Mouse (Mus musculus): Measurements from ENCODE around the gene Gm5615. TPM values are rescaled to one million over a fixed set of nuclear protein-coding genes. Genes with fewer than 3 reads are reported as not detected.

Gm5615 gene
- not detected in 2 replicates for polyA plus RNA-seq (2015; fragmentation: Nextera tagmentation; extraction: Ambion mirVana)

GRCm38 (mm10) chr9:36541863-36542262 lies at the start of gene Gm5615:
Gene Gm5615 (minus strand): TSS chr9:36541963.
- Histone ChIP-seq H3K9ac (no peak within 1 kb of the TSS), H3K4me3 (no peak within 1 kb of the TSS), H3K27me3 (replicated peaks) (no peaks in the 10 kb centered on the region), H3K9me3 (no peaks in the 10 kb centered on the region; the same call in 1 of the 2 replicates), H3K36me3 (replicated peaks) (no peaks in the 10 kb centered on the region), H3K4me2 (no peak within 1 kb of the TSS), H3K27ac (no peak within 1 kb of the TSS), H3K4me1 (no peaks in the 10 kb centered on the region)
- ATAC-seq (replicated peaks) = no peak
- WGBS = 88% methylated on average over 2 of the region's 2 CpGs

DNA sequence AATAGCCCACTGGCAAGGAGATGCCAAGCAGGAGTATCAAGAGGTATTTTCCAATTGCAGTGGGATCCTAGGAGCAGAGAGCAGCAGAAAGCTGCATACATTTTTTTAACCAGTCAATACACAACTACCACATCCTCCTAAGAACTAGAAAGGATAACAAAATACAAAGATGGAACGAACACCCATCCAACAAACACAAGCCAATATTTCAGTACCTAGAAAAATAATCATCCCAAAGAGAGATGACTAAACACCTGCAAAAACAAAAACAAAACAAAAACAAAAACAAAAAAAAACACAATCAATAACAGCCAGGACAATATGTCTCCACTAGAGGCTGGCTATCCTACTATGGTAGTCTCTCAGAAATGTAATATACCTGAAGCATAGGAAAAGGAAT lies 40.8 kb upstream of the Gm5615 start, which contains the start of gene Gm17689:
Gm17689 (minus strand) TSS at position 101 of the 400 bp plus-strand sequence.
- H3K4me1 ChIP-seq = no peaks in the 10 kb centered on the region
- no peak for ATAC-seq (replicated peaks)
- peaks cover 7% of the 10 kb centered on the region; the same call in 1 of the 2 replicates for H3K9me3 ChIP-seq
- H3K27me3 ChIP-seq (replicated peaks) = no peaks in the 10 kb centered on the region
- H3K4me2 ChIP-seq = no peak within 1 kb of the TSS
- H3K4me3 ChIP-seq = no peak within 1 kb of the TSS
- H3K27ac ChIP-seq = no peak within 1 kb of the TSS
- 63% methylated on average over 1 of the region's 1 CpGs for WGBS
- H3K9ac ChIP-seq = no peak within 1 kb of the TSS
- H3K36me3 ChIP-seq (replicated peaks) = no peaks in the 10 kb centered on the region

DNA sequence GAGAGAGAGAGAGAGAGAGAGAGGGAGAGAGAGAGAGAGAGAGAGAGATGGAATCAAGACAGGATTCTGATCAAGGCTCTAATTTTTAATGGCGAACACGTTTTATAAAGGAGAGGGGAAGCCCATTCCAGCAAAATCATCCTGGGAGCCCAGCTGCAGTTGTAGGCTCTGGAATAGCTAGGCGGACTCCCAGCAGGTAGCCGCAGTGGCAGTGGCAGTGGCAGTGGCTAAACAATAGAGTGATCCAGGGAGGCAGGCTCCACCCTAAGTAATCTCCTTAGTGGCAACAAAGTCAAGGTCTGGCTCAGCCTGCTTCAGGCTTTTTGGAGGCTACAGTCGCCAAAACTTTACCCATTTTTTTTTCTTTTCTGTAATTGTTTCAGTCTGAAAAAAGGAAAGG lies 37.6 kb downstream of the Gm5615 start:
- Histone ChIP-seq H3K4me3 (no peak overlapping the region), H3K27ac (no peak overlapping the region), H3K9me3 (peaks cover 16% of the 10 kb centered on the region; the same call in 1 of the 2 replicates), H3K4me1 (no peaks in the 10 kb centered on the region), H3K9ac (no peak overlapping the region), H3K4me2 (no peak overlapping the region), H3K36me3 (replicated peaks) (no peaks in the 10 kb centered on the region), H3K27me3 (replicated peaks) (no peaks in the 10 kb centered on the region)
- WGBS = 78% methylated on average over 5 of the region's 5 CpGs
- no peak for ATAC-seq (replicated peaks)

DNA sequence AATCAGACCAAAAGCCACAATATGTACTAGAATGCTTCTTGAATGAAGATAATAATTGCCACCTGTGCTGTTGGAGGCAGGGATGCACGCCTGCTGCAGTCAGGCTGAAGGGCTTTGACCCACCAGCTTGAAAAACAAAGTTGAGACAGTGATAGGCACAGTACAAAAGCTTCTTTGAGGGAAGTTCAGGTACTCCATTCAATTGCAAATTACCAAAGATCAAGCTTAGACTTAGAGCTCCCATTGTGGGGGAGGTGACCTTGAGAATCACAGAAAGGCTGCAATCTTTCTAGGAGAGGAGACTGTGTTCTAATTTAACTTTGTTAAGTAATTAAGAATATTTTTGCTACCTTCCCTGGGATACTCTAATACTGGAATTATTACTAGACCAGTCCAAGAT lies 45.9 kb downstream of the Gm5615 start:
- ATAC-seq (replicated peaks) = no peak
- H3K4me2 ChIP-seq = no peak overlapping the region
- no peak overlapping the region for H3K9ac ChIP-seq
- H3K4me1 ChIP-seq = no peaks in the 10 kb centered on the region
- peaks cover 5% of the 10 kb centered on the region; the same call in 1 of the 2 replicates for H3K9me3 ChIP-seq
- H3K4me3 ChIP-seq = no peak overlapping the region
- WGBS = 49% methylated on average over 1 of the region's 1 CpGs
- no peaks in the 10 kb centered on the region for H3K27me3 ChIP-seq (replicated peaks)
- H3K36me3 ChIP-seq (replicated peaks) = no peaks in the 10 kb centered on the region
- H3K27ac ChIP-seq = no peak overlapping the region

- no peak overlapping the region for H3K27ac ChIP-seq
- 79% methylated on average over 4 of the region's 4 CpGs for WGBS
- H3K27me3 ChIP-seq (replicated peaks) = no peaks in the 10 kb centered on the region
- no peak overlapping the region for H3K4me2 ChIP-seq
- H3K4me1 ChIP-seq = no peaks in the 10 kb centered on the region
- H3K36me3 ChIP-seq (replicated peaks) = no peaks in the 10 kb centered on the region
- H3K9me3 ChIP-seq = peaks cover 5% of the 10 kb centered on the region; the same call in 1 of the 2 replicates
- no peak overlapping the region for H3K9ac ChIP-seq
- no peak overlapping the region for H3K4me3 ChIP-seq
- no peak for ATAC-seq (replicated peaks)
These were observed 47.1 kb downstream of the Gm5615 start for GRCm38 (mm10) chr9:36494501-36495220.

Other genes with a start within 250 kb of the Gm5615 start
- not detected in 2 replicates for gene Gm7257, start 110.1 kb downstream of the Gm5615 start, polyA plus RNA-seq (2015; fragmentation: Nextera tagmentation; extraction: Ambion mirVana)
- gene Gm9513, start 66.3 kb downstream of the Gm5615 start, polyA plus RNA-seq (2015; fragmentation: Nextera tagmentation; extraction: Ambion mirVana) = not detected in 2 replicates
- gene Gm17689, start 40.7 kb upstream of the Gm5615 start, polyA plus RNA-seq (2015; fragmentation: Nextera tagmentation; extraction: Ambion mirVana) = not detected in 2 replicates
- not detected in 2 replicates for gene A630095E13Rik, start 101.4 kb upstream of the Gm5615 start, polyA plus RNA-seq (2015; fragmentation: Nextera tagmentation; extraction: Ambion mirVana)
- gene Acrv1, start 151.3 kb upstream of the Gm5615 start, polyA plus RNA-seq (2015; fragmentation: Nextera tagmentation; extraction: Ambion mirVana) = not detected in 2 replicates
- gene Chek1, start 185.1 kb upstream of the Gm5615 start, polyA plus RNA-seq (2015; fragmentation: Nextera tagmentation; extraction: Ambion mirVana) = 8.4 and 9.1 TPM in 2 replicates
- 86.6 and 93.4 TPM in 2 replicates for gene Stt3a, start 225.7 kb upstream of the Gm5615 start, polyA plus RNA-seq (2015; fragmentation: Nextera tagmentation; extraction: Ambion mirVana)